Mouse (Mus musculus): ENCODE results near the gene Fam78b.

DNA sequence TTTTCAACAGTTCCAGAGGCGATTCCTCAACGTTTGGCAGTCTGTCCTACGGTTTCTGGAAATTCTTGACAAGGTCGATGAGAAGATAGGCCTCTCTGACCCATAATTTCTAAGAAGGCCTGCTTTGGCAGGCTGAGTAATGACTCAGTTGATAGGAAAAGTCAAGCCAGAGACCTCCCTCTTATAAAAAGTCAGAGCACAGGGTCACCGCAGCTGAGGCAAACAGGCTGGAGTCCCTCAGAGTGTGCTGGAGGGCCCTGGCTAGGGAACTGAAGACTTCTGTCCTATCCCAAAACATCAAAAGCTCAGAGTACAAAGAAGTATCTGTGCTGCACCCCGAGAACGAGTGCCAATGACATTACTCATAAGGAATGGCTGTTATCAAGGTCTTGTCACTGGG, 4.4 kb upstream of the Fam78b start:
- no peak for TF ChIP-seq CTCF (conservative IDR thresholded peaks at IDR 0.05; ENCODE audit: low read length)
- no peak for TF ChIP-seq NANOG (IDR thresholded peaks at IDR 0.05; ENCODE audit: borderline replicate concordance, low read length)
- no peak for TF ChIP-seq POU5F1 (IDR thresholded peaks at IDR 0.05; ENCODE audit: borderline replicate concordance, low read length)
